Mouse (Mus musculus): ENCODE measurements around the gene Prkag2. TPM values are rescaled to one million over a fixed set of nuclear protein-coding genes. Genes with fewer than 3 reads are reported as not detected.

Prkag2 gene
- 8.9 and 13.7 TPM in 2 replicates for polyA plus RNA-seq (2011; ENCODE audit: insufficient read depth, insufficient read length, low replicate concordance, missing spikeins)

DNA sequence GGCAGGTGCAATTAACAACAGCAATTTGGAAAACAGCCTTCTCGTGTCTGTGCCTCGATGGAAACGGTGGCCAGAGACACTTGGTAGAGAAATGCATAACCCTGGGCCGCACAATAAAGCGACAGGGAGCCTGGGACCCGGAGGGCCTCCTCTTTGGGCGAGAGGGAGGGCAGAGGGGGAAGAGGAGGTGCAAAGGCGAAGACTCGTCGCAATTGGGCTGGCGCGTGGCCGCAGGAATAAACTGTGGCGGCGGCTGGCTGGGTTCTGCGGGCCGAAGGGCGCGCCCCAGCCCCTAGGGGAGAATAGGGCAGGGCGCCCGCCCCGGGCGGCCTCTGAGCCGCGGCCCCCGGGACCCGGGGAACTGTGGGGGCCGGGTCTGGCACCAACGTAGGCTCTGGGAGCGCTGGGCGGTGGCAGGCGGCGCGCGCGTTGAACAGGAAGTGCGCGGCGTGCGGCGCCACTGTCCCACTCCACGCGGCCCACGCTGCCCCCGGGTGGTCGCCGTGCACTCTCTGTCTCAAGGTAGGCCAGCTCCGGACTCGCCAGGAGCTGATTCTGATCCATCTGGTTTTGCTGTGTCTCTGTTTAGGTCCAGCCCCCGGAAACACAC, at the start of gene Prkag2:
Gene Prkag2 (minus strand): TSS at position 127 of the 610 bp plus-strand sequence.
- peak within 1 kb of the TSS; percentile 93 for H3K27ac ChIP-seq (ENCODE audit: control insufficient read depth, insufficient read depth, low read depth, low read length, poor library complexity)
- under 1% methylated on average over 50 of the region's 50 CpGs for WGBS

DNA sequence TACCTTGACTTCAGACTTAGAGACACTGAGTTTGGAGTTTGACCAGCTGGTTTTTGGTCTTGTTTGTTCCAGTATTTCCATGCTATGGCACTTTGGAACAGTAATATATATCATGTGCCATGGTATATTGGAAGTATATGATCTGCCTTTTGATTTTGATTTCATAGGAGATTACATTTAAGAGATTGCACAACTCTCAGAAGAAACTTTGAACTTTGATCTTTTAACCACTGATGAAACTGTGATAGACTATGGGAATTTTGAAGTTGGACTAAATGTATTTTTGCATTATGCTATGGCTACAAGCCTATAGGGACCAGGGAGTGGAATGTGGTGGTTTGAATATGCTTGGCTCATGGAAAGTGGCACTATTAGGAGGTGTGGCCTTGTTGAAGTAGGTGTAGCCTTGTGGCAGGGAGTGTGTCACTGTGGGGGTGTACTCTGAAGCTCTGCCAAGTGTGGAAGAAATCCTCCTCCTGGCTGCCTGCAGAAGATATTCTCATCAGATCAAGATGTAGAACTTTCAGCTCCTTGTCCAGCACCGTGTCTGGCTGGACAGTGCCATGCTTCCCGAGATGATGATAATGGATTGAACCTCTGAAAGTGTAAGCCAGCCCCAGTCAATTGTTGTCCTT, 49.0 kb upstream of the Prkag2 start:
- no peak overlapping the region for H3K4me3 ChIP-seq (replicated peaks; ENCODE audit: control insufficient read depth, low read depth, low read length)
- no peak overlapping the region for H3K27ac ChIP-seq (ENCODE audit: control insufficient read depth, insufficient read depth, low read depth, low read length, poor library complexity)
- TF ChIP-seq POLR2A (IDR thresholded peaks at IDR 0.05; ENCODE audit: borderline replicate concordance, control insufficient read depth, low read depth, low read length) = no peak
- TF ChIP-seq CTCF (IDR thresholded peaks at IDR 0.05; ENCODE audit: control insufficient read depth, insufficient read depth, low read length) = no peak
- 77% methylated on average over 2 of the region's 2 CpGs for WGBS
- H3K4me1 ChIP-seq (ENCODE audit: control insufficient read depth, insufficient read depth, low read length) = no peaks in the 10 kb centered on the region

More for the DNA sequence above, at the start of gene Prkag2:
- TF ChIP-seq CTCF (IDR thresholded peaks at IDR 0.05; ENCODE audit: control insufficient read depth, insufficient read depth, low read length) (no peak), POLR2A (IDR thresholded peaks at IDR 0.05; ENCODE audit: borderline replicate concordance, control insufficient read depth, low read depth, low read length) (peak; percentile 34; the same call in 1 of the 2 replicates)
- H3K4me3 ChIP-seq (replicated peaks; ENCODE audit: control insufficient read depth, low read depth, low read length) = peak within 1 kb of the TSS; percentile 78
- H3K4me1 ChIP-seq (ENCODE audit: control insufficient read depth, insufficient read depth, low read length) = peaks cover 3% of the 10 kb centered on the region; the same call in 1 of the 2 replicates

DNA sequence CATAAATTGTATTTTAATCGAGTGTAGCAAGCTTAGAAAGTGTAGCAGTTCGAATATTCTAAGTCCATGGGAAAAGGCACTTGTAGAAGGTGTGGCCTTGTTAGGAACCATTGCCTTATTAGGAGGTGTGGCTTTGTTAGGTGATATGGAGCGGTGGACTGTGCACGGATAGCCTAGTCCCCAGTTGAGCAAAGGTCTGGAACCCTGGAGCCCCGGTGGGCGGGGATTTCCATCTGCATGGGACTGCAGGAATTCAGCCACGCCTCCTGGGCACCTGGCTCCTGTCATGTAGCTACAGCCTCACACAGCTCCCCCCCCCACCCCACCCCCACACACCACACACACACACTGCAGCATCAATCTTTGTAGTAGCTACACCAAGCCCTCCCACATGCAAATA, 46.3 kb upstream of the Prkag2 start:
- no peaks in the 10 kb centered on the region for H3K4me1 ChIP-seq (ENCODE audit: control insufficient read depth, insufficient read depth, low read length)
- 80% methylated on average over 7 of the region's 7 CpGs for WGBS
- no peak overlapping the region for H3K27ac ChIP-seq (ENCODE audit: control insufficient read depth, insufficient read depth, low read depth, low read length, poor library complexity)
- H3K4me3 ChIP-seq (replicated peaks; ENCODE audit: control insufficient read depth, low read depth, low read length) = no peak overlapping the region
- no peak for TF ChIP-seq CTCF (IDR thresholded peaks at IDR 0.05; ENCODE audit: control insufficient read depth, insufficient read depth, low read length)
- TF ChIP-seq POLR2A (IDR thresholded peaks at IDR 0.05; ENCODE audit: borderline replicate concordance, control insufficient read depth, low read depth, low read length) = no peak

DNA sequence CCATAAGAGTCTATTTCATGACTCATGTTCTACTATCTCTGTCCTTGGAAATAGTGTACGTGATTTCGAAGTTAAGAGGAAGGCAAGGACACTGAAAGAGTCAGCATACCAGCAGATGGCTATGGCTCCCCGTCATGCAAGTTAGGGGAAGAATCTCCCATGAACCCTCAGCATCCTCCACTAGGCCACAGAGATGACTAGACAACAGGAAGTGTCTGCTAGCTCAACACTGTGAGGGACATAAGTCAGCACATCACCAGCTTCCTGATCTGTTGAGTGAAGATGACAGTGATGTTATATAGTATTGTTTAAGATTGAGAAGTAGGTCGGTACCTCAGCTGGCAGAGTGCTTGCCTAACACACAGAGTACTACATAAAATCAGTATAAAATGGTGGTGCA, 27.4 kb upstream of the Prkag2 start:
- Histone ChIP-seq H3K4me3 (replicated peaks; ENCODE audit: control insufficient read depth, low read depth, low read length) (no peak overlapping the region), H3K4me1 (ENCODE audit: control insufficient read depth, insufficient read depth, low read length) (no peaks in the 10 kb centered on the region), H3K27ac (ENCODE audit: control insufficient read depth, insufficient read depth, low read depth, low read length, poor library complexity) (no peak overlapping the region)
- TF ChIP-seq POLR2A (IDR thresholded peaks at IDR 0.05; ENCODE audit: borderline replicate concordance, control insufficient read depth, low read depth, low read length) (no peak), CTCF (IDR thresholded peaks at IDR 0.05; ENCODE audit: control insufficient read depth, insufficient read depth, low read length) (no peak)
- WGBS = 58% methylated on average over 4 of the region's 4 CpGs

DNA sequence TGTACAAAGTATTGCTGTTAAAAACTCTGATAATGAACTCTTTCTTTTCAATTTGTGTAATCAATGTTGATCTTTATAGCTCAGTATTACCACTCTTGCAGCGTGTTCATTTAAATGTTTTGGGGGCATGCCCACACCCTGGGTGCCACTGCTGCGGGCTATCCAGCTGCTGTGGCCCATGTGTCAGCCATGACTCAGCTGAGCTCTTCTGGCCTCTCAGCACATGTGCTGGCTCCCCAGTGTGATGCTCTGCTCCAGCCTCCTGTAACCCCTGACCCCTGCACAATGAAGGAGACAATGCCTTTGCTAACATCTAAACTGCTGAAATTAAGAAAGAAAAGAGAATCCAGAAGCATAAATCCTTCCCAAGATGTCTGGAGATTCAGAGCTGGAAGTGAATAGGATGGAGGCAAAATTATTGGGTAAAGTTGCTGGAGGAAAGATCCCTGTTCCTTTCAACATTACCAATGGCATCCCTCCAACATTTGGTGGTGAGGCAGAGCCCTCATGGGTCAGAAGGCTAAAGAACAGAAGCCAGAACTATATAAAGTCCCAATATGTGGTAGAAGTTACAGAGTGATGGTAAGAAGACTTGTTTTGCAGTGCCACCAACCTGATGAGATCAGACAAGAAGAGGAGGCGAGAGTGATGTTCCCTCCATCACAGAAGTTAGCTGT, 25.6 kb upstream of the Prkag2 start:
- TF ChIP-seq CTCF (IDR thresholded peaks at IDR 0.05; ENCODE audit: control insufficient read depth, insufficient read depth, low read length) = no peak
- no peak for TF ChIP-seq POLR2A (IDR thresholded peaks at IDR 0.05; ENCODE audit: borderline replicate concordance, control insufficient read depth, low read depth, low read length)
- Histone ChIP-seq H3K4me3 (replicated peaks; ENCODE audit: control insufficient read depth, low read depth, low read length) (no peak overlapping the region), H3K27ac (ENCODE audit: control insufficient read depth, insufficient read depth, low read depth, low read length, poor library complexity) (no peak overlapping the region), H3K4me1 (ENCODE audit: control insufficient read depth, insufficient read depth, low read length) (no peaks in the 10 kb centered on the region)
- WGBS = 64% methylated on average over 3 of the region's 3 CpGs

DNA sequence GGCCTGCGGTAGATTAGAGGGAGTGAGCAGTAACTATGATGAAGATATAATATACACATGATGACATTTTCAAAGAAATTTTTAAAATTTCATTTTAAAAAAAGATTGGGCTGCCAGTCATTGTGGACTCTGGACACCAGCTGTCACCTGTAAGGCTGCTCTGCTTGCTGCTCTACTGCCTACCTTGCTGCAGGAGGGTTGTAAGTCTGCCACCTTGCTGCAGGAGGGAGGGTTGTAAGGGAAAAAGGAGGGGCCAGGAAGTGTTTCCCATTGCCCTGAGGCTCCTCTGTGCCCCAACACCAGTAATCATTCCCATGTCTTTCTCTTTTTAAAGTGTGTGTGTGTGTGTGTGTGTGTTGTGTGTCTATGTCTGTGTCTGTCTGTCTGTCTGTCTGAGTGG, 22.1 kb upstream of the Prkag2 start:
- 73% methylated on average over 1 of the region's 1 CpGs for WGBS
- no peaks in the 10 kb centered on the region for H3K4me1 ChIP-seq (ENCODE audit: control insufficient read depth, insufficient read depth, low read length)
- TF ChIP-seq CTCF (IDR thresholded peaks at IDR 0.05; ENCODE audit: control insufficient read depth, insufficient read depth, low read length) (no peak), POLR2A (IDR thresholded peaks at IDR 0.05; ENCODE audit: borderline replicate concordance, control insufficient read depth, low read depth, low read length) (no peak)

DNA sequence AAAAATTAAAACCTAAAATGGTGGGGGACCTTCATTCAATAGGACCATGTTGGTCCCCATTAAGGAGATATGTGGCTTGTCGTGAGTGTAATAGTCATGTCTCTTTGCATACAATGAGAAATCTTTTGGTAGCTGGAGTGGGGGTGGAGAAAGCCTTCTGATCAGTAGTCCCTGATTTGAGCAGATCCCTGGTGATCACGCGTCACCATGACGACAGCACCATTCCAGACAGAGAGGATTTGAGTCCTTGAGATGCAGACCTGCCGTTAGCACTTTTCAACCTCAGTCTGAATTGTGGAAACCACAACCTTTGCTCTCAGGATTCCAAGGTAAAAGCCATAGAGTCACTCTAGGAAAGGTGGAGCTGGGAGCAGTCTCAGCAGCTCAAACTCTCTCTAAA, 18.7 kb upstream of the Prkag2 start:
- WGBS = 81% methylated on average over 5 of the region's 5 CpGs
- peaks cover 6% of the 10 kb centered on the region for H3K4me1 ChIP-seq (ENCODE audit: control insufficient read depth, insufficient read depth, low read length)
- TF ChIP-seq POLR2A (IDR thresholded peaks at IDR 0.05; ENCODE audit: borderline replicate concordance, control insufficient read depth, low read depth, low read length) = no peak
- TF ChIP-seq CTCF (IDR thresholded peaks at IDR 0.05; ENCODE audit: control insufficient read depth, insufficient read depth, low read length) = no peak
- H3K4me3 ChIP-seq (replicated peaks; ENCODE audit: control insufficient read depth, low read depth, low read length) = no peak overlapping the region
- H3K27ac ChIP-seq (ENCODE audit: control insufficient read depth, insufficient read depth, low read depth, low read length, poor library complexity) = no peak overlapping the region

More for the DNA sequence above, 22.1 kb upstream of the Prkag2 start:
- H3K27ac ChIP-seq (ENCODE audit: control insufficient read depth, insufficient read depth, low read depth, low read length, poor library complexity) = no peak overlapping the region
- H3K4me3 ChIP-seq (replicated peaks; ENCODE audit: control insufficient read depth, low read depth, low read length) = no peak overlapping the region

DNA sequence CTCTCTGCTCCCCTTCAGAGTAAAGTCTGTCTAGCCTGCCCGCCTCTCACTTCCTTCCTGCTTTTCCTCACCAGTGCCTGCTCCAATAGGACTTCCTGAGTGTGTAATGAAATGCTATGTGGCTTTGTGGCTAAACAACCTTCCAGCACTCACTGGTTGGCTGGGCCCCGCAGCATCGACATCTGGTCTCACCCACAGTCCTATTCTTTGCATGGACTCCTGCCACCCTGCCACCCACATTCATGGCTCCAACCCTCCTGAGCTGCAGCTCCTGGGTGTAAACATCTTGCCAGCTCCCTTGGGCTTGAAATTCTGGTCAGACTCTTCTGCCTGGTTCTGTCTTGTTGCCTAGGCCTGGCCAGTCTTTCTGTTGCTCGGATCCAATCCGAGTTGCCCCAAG, 15.6 kb upstream of the Prkag2 start:
- TF ChIP-seq CTCF (IDR thresholded peaks at IDR 0.05; ENCODE audit: control insufficient read depth, insufficient read depth, low read length) (no peak), POLR2A (IDR thresholded peaks at IDR 0.05; ENCODE audit: borderline replicate concordance, control insufficient read depth, low read depth, low read length) (no peak)
- Histone ChIP-seq H3K27ac (ENCODE audit: control insufficient read depth, insufficient read depth, low read depth, low read length, poor library complexity) (no peak overlapping the region), H3K4me3 (replicated peaks; ENCODE audit: control insufficient read depth, low read depth, low read length) (no peak overlapping the region), H3K4me1 (ENCODE audit: control insufficient read depth, insufficient read depth, low read length) (peaks cover 6% of the 10 kb centered on the region)
- WGBS = 25% methylated on average over 5 of the region's 5 CpGs

All from bone marrow, adult 2 months (tissue).